Mouse (Mus musculus): ENCODE data around the gene Chn1.

GRCm38 (mm10) chr2:73798136-73798535 is 23.0 kb upstream of the Chn1 start:
- TF ChIP-seq POLR2A (IDR thresholded peaks at IDR 0.05; ENCODE audit: borderline replicate concordance, extremely low read depth, low read depth, low read length) (no peak), CTCF (IDR thresholded peaks at IDR 0.05; ENCODE audit: insufficient read depth, low read length) (no peak)
